Mouse (Mus musculus): ENCODE measurements around the gene Kbtbd8. TPM values are rescaled to one million over a fixed set of nuclear protein-coding genes. Genes with fewer than 3 reads are reported as not detected.

Kbtbd8 gene
- 5.6 and 6.3 TPM in 2 replicates for total RNA-seq (2017)

GRCm38 (mm10) chr6:95116946-95117345, at the start of gene Kbtbd8:
Gene Kbtbd8 (plus strand): TSS chr6:95117240.
- ATAC-seq (ENCODE audit: extremely low read depth, insufficient number of reproducible peaks, low FRiP score, poor library complexity, severe bottlenecking): no peak

- ATAC-seq (ENCODE audit: extremely low read depth, insufficient number of reproducible peaks, low FRiP score, poor library complexity, severe bottlenecking): no peak
Measured at GRCm38 (mm10) chr6:95069753-95070152, 47.3 kb upstream of the Kbtbd8 start.

- ATAC-seq (ENCODE audit: extremely low read depth, insufficient number of reproducible peaks, low FRiP score, poor library complexity, severe bottlenecking): no peak
Measured at GRCm38 (mm10) chr6:95085276-95085675, 31.8 kb upstream of the Kbtbd8 start.

DNA sequence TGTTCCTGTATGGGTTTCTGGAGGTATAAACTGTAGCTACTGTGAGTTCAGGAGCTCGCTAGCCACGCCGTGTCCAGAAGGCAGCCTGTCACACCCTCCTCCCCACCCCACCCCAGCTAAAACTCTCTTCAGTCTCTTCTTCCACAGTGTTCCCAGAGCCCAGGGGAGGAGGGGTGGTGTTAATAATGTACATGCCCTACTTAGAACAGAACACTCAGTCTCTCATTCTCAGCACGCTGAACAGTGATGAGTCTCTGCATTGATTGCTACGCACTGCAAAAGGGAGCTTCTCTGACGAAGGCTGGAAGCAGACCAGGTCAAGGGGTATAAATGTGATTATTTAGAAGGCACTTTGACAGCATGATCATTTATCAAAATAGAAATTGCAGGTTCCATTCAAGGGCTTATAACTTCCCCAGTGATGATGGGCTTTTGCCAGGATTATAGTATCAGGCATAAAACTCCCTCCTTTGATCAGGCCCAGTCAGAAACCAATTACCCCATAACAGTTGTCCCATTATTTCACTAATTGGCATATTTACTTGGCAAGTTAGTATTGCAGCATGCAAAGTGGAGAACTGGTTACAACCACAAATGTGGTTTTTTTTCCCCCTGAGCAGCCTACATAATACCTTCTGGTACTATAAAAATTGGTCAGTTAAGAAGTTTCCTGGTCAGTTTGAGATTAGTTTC, 29.7 kb upstream of the Kbtbd8 start:
- ATAC-seq (ENCODE audit: extremely low read depth, insufficient number of reproducible peaks, low FRiP score, poor library complexity, severe bottlenecking): no peak

- no peak for ATAC-seq (ENCODE audit: extremely low read depth, insufficient number of reproducible peaks, low FRiP score, poor library complexity, severe bottlenecking)
Measured at GRCm38 (mm10) chr6:95088075-95088474, 29.0 kb upstream of the Kbtbd8 start.

- ATAC-seq (ENCODE audit: extremely low read depth, insufficient number of reproducible peaks, low FRiP score, poor library complexity, severe bottlenecking): no peak
Measured at GRCm38 (mm10) chr6:95094695-95095094, 22.3 kb upstream of the Kbtbd8 start.

DNA sequence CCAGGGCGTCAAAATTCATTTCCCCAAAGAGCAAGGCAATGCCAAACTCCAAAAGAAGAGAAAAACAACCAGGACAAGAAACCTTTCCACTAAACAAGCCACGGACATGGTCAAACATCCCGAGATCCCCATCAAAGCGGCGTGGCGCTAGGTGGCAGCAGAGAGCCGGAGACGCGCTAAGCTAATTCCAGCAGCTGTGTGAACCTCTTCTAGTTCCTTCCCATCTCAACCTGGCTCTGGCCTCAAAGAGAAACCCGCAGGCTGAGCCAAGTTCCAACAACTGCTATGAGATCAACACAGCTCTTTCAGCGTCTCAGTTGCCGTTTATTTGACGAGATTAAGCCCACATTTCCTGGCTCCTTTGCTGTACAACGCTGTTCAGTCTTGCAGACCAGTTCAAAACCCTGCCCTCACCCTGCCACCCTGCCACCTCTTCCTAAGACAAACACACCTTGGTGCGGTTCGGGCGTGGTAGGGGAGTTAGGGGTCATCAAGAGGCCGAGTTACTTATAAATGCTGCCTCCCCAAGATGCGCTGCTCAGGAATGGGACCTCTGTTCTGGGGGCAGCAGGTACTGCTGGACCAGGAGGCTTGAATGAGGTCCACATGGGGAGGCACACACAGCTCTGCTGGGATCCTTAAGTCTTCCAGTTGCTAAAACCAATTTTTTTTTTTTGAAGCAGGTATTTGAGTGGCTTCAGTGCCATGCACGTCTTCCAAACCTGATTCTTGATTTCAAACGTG, 18.5 kb upstream of the Kbtbd8 start:
- peak; percentile 70; the same call in 1 of the 2 replicates for ATAC-seq (ENCODE audit: extremely low read depth, insufficient number of reproducible peaks, low FRiP score, poor library complexity, severe bottlenecking)

- ATAC-seq (ENCODE audit: extremely low read depth, insufficient number of reproducible peaks, low FRiP score, poor library complexity, severe bottlenecking): no peak
Measured at GRCm38 (mm10) chr6:95103706-95104105, 13.3 kb upstream of the Kbtbd8 start.

DNA sequence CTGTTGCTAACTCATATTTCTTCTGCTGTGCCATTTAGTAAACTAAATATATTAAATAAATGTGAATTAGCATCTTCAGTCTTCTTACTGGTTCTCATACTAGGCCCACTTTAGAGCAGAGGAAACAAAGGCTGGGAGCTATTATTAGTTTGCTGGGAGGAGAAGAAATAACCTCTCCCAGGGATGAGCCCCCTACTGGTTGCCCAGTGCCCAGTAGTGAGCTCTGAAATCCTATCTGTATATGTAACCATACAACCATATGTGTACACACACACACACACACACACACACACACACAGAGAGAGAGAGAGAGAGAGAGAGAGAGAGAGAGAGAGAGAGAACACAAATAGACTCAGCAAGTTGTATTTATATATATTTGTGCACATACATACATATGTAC, 8.6 kb upstream of the Kbtbd8 start:
- no peak for ATAC-seq (ENCODE audit: extremely low read depth, insufficient number of reproducible peaks, low FRiP score, poor library complexity, severe bottlenecking)

DNA sequence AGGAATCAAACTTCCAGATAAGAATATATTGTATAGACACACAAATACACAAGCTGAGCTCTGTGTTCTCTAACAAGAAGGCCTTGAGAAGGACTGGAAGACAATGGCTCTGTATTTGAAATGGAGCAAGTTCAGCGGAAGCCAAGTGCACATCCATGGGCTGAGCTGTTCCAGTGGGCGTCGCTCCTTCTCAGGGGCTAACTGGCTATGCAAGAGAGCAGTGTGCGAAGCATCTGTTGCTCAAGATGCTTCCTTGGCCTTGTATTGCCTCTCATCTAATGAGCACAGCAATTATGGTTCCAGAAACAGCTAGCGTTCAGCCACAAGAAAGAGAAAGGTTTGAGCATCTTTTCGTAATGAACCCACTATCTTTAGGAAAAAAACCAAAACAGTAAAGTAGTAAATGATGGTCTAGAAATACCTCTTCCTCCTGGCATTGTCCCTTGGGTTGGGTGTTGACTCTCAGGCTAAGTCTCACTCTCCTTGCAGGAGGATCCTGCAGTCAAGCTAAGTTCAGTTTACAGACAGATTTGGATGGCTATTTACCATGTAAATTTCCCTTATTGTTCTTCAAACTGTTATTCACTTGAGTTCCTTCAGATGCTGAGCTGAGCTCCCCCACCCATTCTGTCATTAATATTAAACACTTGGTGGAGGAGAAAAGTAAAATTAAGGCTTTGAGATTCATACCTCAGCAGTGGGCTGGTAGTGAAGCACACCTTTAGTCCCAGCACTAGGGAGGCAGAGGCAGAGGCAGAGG, 7.2 kb upstream of the Kbtbd8 start:
- no peak for ATAC-seq (ENCODE audit: extremely low read depth, insufficient number of reproducible peaks, low FRiP score, poor library complexity, severe bottlenecking)

DNA sequence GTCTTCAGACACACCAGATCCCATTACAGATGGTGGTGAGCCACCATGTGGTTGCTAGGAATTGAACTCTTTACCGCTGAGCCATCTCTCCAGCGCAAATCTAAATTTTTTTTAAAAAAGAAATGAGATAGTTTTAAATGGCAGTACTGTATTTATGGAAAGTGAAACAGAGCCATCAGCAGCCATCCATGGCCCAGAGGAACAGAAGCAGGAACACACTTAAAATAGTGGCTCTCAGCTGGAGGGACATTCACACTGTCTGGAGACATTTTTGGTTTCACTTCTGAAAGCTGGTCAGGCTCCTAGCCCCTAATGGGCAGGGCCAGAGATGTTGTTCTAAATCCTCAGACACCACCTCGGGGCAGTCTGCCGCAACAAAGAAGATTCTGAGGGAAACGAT, 5.0 kb upstream of the Kbtbd8 start:
- no peak for ATAC-seq (ENCODE audit: extremely low read depth, insufficient number of reproducible peaks, low FRiP score, poor library complexity, severe bottlenecking)

GRCm38 (mm10) chr6:95116513-95116912, 527 bp upstream of the Kbtbd8 start:
- ATAC-seq (ENCODE audit: extremely low read depth, insufficient number of reproducible peaks, low FRiP score, poor library complexity, severe bottlenecking): no peak

GRCm38 (mm10) chr6:95117614-95118541, 838 bp downstream of the Kbtbd8 start:
- ATAC-seq (ENCODE audit: extremely low read depth, insufficient number of reproducible peaks, low FRiP score, poor library complexity, severe bottlenecking): peak; percentile 99

DNA sequence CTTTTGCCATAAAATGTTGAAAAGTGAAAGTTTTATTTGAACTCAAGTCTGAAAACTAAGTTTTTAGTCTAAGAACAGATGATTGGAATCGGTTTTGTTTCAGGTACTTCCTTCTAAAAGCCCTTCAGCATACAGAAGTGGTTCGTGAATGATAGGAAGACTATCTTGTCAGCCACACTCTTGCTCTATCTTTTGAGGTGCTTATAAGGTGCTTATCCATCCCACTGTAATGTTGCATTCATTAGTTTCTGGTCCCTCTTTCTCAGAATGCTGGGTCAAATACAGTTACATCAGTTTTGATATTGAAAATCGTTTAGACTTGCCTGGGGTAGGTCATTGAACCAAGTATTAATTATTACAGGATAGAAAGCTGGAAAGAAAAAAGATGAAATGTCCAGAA, 2.3 kb downstream of the Kbtbd8 start:
- no peak for ATAC-seq (ENCODE audit: extremely low read depth, insufficient number of reproducible peaks, low FRiP score, poor library complexity, severe bottlenecking)

GRCm38 (mm10) chr6:95149931-95150534, 33.0 kb downstream of the Kbtbd8 start:
- no peak for ATAC-seq (ENCODE audit: extremely low read depth, insufficient number of reproducible peaks, low FRiP score, poor library complexity, severe bottlenecking)

GRCm38 (mm10) chr6:95150885-95151284, 33.8 kb downstream of the Kbtbd8 start:
- no peak for ATAC-seq (ENCODE audit: extremely low read depth, insufficient number of reproducible peaks, low FRiP score, poor library complexity, severe bottlenecking)

DNA sequence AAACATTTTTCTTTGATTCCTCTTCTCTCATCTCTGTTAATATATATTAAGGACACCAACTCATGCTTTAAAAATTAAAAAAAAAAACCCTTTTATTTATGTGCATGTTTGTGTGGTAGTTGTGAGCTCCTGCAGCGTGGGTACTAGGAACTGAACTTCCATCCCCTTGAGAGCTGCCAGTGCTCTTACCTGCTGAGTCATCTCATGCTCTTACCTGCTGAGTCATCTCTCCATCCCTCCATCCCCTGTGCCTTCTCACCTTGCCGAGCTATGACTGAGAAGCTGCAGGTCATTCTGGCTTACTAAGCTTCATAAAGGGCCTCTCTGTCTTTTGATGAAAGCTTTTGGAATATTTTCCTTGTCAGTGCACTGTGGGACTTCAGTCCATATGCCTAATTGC, 34.5 kb downstream of the Kbtbd8 start:
- ATAC-seq (ENCODE audit: extremely low read depth, insufficient number of reproducible peaks, low FRiP score, poor library complexity, severe bottlenecking): no peak

- no peak for ATAC-seq (ENCODE audit: extremely low read depth, insufficient number of reproducible peaks, low FRiP score, poor library complexity, severe bottlenecking)
Measured at GRCm38 (mm10) chr6:95163965-95164364, 46.9 kb downstream of the Kbtbd8 start.
